Mouse (Mus musculus) layer of hippocampus, adult 8-10 months (tissue): ENCODE measurements around the gene Numbl. TPM values are rescaled to one million over a fixed set of nuclear protein-coding genes. Genes with fewer than 3 reads are reported as not detected.

Source experiments
- DNase-seq, 2 experiments: peaks; one replicate each; pipeline ENCODE4 v3.0.0; 2022; ENCODE audit warnings: low spot score in 2 of 2
- total RNA-seq, 4 experiments: library from RNA; stranded (reverse); gene quantifications; 2 replicates each; pipeline ENCODE4 v1.2.4; 2022

The Numbl gene
- total RNA-seq, 4 experiments from 2014 or later: 110 to 133 (median 125) TPM

DNA sequence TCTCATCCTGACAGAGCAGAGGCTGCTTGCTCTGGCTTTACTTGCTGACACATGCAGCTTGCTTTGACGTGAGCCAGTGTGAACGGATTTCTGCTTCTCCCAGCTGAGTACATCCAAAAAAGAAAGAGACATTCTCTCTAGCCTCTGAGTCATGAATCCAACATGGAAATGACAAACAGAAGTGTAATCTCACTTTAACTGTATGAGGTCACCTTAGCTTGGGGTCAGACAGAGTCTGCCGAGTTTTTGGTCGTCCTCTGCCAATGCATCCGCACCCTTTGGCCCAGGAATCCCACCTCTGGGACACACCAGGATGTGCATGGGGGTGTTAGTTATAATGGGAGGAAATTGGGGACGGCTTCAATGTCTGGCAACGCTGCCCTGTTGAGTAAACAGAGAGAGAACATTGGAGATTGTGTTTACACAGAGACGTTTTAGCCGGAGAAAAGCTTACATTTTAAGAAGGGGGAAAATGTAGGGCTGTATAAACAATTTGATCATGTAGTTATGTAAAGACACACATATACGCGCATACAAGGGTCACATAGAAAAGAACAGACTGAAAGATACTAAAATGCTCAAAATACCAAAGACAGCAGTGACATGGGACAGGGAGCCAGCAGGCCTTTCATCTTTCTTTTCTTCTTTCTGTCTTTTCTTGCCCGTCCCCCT is 33.7 kb downstream of the Numbl start:
- no peak for DNase-seq

DNA sequence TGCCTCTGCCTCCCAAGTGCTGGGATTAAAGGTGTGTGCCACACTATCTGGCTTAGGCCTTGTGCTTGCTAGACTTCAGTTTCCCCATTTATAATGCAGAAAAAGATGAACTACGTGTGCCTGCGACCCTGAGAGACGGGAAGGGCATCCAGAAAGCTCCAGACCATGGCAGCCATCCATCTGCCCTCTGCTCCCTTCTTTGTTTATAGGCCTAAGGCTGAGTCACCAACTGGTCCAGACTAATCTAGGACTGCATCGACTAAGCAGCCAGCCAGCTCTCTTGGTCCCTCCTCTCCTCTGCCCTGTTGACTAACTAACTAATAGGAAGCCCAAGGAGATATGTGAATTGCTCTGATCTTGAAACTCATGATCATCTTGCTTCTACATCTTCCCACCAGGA is 37.7 kb downstream of the Numbl start:
- DNase-seq: no peak

DNA sequence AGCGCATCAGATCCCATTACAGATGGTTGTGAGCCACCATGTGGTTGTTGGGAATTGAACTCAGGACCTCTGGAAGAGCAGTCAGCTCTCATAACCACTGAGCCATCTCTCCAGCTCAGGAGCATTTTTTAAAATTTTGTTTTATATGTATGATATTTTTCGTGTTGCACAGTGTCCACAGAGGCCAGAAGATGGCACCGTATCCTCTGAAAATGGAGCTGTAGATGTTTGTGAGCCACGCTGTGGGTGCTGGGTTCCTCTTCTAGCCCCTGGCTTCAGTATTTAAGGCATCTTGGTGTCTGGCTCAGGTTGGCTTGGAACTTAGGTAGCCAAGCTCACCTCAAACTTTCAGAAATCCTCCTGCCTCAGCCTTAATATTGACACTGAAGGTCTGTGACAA is 38.3 kb downstream of the Numbl start:
- no peak for DNase-seq

DNA sequence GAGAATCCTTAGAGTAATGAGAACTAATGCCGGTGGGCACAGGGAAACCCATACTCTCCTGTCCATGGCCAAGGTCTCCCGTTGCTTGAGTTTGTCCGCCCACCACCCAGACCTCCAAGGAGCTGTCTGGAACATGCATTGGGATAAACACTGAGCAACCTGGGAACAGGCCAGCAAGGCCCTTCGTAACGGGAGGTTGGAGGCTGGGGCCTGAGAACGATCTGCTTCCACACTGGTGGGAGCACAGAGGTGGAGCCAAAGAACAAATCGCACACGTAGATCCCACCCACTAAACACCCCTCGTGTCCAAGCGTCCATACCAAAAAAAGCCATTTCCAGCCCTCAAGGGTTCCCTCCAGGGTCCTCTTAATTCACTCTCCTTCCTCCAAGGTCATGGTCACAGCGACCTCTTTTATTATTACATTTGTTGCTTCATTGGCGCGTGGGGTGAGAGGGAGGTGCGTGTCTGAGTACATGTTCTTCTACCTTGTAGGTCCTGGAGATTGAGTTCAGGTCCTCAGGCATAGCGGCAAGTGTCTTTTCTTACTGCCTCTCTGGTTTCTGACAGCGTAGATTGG is 39.9 kb downstream of the Numbl start:
- no peak for DNase-seq

DNA sequence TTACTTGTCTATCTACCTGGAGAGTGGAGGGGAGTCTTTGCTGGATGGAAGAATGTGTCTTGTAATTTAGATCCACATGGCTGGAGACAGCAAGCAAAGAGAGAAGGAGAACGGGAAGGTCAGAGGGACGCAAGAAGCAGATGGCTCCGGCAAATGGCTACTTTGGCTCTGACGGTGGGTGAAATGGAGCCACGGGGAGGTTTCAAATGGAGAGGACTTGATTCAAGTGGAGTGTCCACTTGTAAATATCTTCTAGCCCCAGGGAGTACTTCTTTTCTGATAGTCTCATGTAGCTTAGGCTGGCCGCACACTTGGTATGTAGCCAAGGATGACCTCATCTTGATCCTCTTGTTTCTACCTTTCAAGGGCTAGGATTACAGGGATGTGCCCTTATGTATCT is 40.6 kb downstream of the Numbl start:
- no peak for DNase-seq

DNA sequence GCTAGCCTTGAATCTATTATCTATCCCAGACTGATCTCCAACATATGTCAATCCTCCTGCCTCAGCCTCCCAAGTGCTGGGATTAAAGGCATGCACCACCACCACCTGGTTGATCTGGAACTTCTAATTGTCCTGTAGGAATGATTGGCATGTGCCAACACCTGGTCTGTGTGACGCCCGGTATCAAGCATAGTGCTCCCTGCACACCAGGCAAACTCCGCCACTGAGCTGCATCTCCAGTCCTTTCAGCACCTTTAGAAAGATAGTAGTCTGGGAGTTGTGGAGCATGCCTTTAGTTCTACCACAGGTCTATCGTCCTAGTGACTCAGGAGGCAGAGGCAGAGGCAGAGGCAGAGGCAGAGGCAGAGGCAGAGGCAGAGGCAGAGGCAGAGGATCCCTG is 42.1 kb downstream of the Numbl start:
- no peak for DNase-seq

DNA sequence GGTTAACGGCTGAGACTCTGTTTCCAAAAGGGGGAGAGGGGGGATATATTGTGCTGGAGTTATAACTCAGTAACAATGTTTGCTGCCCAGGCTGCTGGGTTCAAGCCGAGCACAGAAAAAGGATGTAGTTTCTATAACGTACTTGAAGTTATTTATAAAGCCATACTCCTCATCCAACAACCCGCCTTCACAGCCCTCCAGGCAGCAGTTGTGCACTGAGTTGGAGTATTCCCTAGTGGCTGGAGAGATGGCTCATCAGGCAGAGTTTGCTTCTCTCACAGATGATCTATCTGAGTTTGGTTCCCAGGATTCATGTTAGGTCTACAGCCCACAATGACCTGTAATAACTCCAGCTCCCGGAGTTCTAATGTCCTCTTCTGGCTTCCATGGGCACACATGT is 42.6 kb downstream of the Numbl start:
- DNase-seq: no peak

DNA sequence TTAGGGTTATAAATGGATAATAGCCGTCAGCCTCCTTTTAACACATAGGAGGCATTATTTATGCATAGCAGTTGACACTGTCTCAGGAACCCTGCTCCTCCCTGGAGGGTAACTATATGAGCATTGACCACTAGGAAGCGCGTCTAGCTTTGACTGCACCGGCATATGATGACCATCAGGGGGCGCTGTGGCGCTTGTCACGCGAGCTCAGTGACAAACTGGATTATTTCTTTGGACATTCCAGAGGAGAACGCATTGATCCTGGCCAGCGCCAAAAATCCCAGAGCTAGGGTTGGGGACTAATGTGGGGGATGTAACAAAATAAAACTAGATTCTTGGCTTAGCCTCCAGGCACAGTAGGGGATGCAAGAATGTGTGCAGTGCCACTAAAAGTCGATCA is 43.9 kb downstream of the Numbl start:
- peak in 1 of 2 experiments; percentile 71 for DNase-seq

DNA sequence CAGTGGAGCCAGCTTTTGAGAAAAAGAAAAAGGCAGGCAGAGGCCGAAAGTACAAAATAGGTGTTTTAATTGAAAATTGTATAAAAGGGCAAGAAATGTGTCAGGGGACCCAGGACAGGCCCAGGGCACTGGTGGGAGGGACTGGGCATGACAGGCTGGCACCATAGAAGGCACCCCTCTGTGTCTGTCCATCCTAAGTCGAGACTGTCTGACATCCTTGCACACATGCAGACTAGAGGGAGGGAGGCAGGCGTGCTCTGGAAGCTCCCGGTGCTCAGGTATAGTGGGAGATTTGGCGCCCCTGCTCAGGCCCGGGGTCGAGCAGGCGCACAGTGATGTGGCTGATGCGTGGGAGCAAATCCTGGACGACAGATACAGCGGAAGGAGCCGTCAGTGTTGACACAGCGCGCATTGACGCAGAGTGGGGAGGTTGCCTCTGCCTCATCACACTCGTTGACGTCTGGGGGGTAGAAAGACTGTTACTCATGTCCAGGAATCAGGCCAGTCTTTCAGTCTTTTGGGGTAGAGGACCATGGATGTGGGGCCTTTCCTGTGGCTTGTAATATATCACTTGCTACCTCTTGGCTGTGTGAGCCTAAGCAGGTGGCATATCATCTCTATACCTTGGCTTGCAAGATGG is 47.0 kb downstream of the Numbl start:
- no peak for DNase-seq

DNA sequence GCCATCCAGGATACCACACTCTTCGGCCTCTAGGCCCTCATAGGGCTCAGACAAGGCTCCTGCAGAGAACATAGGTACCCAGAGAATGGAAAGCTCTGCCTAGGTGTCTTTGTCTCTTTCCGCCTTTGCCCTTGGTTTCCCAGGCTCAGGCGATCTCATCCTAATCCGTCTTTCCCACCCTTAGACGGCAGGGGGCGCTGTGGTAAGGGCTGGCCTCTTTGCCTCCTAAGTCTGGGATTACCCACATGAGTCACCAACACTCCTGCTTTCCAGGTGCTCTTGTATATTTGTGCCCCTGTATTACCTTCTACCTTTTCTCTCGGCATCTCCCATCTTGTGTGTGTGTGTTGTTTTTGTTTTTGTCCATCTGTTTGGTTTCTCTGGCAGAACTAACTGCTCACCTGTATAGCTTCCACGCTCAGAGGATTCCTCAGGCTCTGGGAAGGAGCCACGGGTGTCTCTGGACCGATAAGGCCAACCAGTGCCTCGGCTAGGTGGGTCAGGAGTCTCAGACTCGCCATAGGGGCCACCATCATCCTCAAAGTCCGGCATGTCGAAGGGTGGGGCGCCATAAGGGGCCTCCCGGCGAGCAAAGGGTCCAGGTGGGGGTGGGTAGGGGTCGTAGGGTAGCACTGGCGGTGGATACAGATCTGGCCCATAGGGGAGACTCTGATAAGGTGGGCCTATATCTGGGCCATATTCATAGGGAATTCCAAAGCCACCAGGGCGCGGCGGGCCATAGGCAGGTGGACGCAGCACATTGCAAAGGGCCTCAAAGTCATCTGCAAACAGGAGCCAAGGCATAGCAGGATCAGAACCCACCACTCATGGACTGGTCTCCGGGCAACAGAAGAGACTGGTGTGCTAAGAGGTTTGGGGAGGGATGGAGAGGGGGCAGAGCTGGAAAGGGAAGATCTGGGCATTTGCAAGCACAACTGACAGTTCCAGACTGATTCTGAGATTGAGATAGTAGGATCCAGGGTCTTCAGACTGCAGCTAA is 48.2 kb downstream of the Numbl start:
- no peak for DNase-seq

DNA sequence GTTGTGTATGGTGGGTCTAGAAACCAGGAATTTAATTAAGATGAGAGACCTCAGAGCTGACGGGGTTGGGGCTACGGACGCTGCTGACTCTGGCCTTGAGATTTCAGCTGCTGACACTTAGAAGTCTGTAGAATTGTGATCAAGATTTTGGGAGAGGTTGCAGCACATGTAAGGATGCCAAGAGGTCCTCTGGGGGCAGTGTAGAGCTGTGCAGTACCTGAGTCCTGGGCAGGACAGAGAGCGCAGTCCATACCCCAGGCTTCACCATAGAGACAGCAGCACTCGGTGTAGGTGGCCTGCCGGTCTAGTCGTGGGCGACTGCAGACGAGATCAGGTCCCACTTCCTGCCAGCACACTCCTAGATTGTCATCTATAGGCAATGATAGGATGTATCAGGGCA is 49.3 kb downstream of the Numbl start:
- no peak for DNase-seq

DNA sequence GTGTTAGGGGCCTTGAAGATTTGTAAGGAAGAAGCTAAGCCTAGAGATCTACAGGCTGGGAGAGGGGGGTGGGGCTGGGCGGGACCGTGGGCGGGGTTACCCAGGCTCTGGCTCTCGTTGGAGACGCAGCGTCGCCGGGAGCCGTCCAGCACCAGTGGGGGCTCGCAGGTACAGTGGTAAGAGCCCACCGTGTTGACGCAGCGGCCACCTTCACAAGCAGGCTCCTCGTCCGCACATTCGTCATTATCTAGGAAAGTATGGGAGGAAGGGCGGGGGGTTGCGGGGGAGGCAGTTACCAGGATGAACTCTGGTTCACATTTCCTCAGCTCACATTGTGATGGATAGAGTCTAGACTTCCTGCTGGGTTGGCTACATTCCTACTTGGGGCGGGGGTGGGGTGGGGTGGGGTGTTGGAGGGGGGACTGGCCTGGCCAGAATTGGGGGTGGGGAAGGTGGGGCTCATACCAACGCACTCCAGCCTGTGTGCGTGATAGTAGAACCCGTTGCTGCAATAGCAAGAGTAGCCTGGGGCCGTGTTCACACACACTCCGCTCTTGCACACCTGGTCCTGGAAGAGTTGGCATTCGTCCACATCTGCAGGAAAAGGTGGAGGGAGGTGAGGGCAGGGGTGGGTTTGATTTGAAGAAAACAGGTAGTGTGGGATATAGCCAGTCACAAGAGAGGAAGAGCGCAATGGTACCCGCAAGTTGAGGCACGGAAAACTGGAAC is 50.8 kb downstream of the Numbl start:
- no peak for DNase-seq

DNA sequence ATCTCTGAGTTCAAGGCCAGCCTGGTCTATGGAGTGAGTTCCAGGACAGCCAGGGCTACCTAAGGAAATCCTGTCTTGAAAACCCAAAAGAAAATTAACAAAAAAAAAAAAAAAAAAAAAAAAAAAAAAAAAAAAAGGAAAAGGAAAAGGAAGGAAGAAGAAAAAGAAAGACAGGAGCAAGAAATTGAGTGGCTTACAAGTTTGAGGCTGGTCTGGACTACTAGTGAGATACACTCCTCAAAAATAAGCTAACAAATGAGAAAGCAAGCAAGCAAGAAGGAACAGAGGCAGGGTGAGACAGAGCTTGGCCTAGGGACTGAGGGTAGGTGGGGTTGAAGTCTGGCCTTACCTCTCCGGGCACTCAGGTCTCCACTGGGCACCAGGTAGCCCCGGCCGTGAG is 51.6 kb downstream of the Numbl start:
- DNase-seq: no peak

DNA sequence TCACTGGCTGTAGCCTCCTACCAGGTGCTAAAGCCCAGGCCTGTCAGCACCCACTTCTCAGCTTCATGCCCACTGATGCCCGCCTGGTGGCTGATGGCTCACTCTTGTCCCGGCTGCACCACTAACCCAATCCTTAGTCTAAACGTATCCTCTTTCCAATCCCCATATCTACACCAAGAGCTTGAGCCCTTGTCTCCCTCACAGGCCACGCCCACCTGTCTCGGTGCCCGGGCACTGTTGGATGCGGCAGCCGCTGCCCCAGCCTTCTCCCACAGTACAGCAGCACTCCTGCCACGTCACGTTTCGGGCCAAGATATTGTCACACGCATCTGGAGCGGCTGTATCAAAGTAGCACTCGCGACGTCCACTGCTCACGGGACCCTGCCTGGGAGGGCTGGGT is 52.1 kb downstream of the Numbl start:
- no peak for DNase-seq

DNA sequence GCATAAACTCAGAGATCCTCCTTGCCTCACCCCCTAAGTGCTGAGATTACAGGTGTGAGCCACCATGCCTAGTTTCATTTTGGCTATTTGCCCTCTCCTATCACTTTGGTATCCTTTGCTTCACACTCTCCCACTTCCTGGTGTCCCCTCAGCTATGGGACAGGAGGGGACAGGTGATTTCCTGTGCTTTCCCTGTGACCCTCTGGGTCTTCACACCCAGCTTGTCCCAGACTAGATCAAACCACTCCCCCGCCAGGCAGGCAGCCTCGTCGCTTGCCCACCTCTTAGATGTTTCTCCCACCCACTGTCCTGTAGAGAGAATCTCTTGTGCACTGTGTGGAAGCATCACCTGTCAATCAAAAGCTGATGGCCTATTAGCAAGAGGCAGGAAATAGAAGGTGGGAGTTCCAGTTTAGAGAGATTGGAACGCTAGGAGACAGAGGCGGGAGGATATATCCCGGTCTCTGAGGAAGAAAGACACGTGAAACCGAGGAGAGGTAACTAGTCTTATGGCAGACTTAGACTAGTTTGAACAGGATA is 52.8 kb downstream of the Numbl start:
- DNase-seq: no peak

DNA sequence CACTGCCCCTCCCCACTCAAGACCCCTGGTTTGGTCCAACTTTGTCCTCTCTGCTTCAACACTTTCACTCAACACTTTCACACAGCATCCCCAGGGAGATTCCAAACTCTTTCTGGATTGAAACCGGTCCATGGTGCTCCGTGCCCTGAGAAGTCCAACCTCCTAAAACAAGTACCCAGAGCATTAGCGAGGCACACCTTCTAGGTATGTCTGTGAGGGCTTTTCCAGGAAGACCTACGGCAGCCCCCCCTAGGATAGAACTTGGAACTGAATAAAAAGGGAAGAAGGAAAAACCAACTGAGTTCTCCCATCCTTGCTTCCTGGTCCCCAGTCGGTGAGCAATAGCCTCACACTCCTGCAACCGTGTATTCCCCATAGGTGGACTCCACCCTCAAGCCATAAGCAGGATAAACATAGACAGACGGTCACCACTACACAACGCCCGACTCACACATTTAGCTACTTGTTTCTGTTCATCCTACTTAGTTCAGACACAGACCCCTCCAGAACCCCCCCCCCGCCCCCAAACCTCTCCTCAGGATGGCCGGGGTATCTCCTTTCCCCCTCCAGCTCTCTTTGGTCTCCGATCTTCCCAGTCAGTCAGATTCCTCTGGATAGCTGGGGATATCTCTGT is 53.5 kb downstream of the Numbl start:
- no peak for DNase-seq

DNA sequence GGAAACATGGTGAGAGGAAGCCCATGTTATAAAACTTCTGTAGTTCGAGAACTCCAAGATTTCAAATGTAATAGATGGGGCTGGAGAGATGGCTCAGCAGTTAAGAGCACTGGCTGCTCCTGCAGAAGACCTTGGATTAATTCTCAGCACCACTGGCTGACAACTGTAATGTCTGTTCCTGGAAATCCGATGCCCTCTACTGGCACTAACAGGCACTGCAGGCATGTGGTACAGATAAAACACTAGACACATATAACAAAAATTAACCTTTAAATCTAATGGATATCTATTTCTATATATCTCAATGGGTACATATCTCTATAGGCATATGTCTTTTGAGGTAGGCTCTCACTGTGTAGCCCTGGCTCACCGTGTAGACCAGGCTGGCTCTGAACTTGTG is 56.2 kb downstream of the Numbl start:
- no peak for DNase-seq

DNA sequence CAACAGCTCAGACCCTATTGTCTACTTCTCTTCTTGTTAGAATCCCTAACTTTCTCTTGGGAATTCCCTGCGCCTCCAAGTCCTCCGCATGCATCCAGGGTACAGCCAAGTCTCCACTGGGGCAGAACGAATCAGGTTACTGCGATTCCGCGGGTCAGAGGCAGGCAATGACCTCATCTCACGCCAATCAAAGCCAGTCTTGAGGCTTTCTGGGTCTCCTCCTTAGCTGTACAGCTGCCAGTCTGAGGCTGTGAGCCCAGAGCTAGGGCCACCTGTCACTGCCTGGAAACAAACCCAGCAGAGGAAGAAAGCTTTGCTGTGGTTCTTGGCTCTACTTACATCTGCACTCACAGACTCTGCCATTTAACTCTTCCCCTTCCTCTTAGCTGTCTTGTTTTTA is 57.7 kb downstream of the Numbl start:
- no peak for DNase-seq

DNA sequence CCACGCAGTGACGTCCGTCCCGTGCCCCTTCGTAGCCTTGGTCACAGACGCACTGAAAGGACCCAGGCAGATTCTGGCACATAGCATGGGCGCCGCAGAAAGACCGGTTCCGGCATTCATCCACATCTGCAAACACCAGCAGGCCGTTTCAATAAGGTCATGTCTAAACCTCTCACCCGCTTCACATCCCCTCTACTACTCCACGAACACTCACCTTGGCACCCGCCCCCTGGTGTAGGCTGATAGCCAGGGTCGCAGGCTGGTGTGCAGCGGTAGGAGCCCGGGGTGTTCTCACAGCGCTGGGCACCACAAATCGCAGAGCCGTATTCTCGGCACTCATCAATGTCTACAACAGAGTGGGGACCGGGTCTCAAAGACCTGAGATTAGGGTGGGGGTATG is 61.2 kb downstream of the Numbl start:
- no peak for DNase-seq

DNA sequence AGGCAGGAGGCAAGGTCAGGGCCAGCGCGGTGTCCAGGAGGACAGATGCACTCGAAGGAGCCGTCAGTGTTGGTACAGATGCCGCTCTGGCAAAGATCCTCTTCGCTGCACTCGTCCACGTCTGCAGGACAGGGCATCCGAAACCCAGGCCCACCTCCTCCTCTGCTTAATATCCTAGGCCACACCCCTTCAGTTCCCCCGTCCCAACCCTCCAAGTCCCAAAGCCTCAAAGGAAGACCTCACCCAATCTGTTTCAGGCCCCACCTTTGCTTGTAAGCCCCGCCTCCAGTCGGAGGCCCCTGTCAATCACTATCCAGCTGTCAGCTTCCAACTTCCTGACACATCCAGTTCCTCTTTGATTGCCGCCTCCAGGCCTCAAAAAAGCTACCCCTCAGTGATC is 64.1 kb downstream of the Numbl start:
- DNase-seq: no peak

DNA sequence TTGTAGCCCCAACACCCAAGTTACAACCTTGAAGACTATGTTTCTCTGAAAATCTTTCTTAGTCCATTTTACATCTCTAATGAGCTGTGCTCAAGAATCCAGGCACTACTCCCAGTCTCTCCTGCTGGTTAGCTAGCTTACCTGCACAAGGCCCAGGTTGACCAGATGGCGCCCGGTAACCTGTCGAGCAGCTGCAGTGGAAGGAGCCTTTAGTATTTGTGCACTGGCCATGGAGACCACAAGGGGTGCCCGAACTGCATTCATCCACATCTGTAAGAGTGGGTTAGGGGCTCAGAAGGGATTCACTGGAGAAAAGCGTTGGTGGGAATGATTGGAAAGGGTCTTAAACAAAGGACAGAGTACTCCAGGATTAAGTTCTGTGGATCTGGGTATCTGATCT is 64.8 kb downstream of the Numbl start:
- no peak for DNase-seq
